Mouse (Mus musculus) hindbrain, embryonic 12.5 days (tissue): ENCODE measurements at regions not wholly inside any gene's neighbourhood (a gene's known extent, or its start where the extent isn't known, plus 50 kb on each side); places are given as distances from the start of the nearest gene placed in this dataset.

Experiments
- ATAC-seq: fragments of 200-750 bp; cut with Nextera tagmentation; 2 replicates; pipeline ENCODE4 v1.8.0; 2017; ENCODE audit warnings: moderate TSS enrichment; ENCODE audit not compliant: low FRiP score
- H3K27ac ChIP-seq: fragments of 300-500 bp; sonication (generic); 2 replicates; pipeline ENCODE4 v1.5.1; 2016; ENCODE audit warnings: mild to moderate bottlenecking
- H3K27me3 ChIP-seq: fragments of 300-500 bp; sonication (generic); 2 replicates; pipeline ENCODE4 v1.6.1; 2016; ENCODE audit warnings: mild to moderate bottlenecking
- H3K36me3 ChIP-seq: fragments of 300-500 bp; sonication (generic); 2 replicates; pipeline ENCODE4 v1.6.1; 2016; ENCODE audit warnings: mild to moderate bottlenecking
- H3K4me1 ChIP-seq: fragments of 300-500 bp; sonication (generic); 2 replicates; pipeline ENCODE4 v1.6.1; 2016
- H3K4me2 ChIP-seq: fragments of 300-500 bp; sonication (generic); replicated peaks from 2 replicates; pipeline ENCODE4 v1.6.1; 2016; ENCODE audit warnings: mild to moderate bottlenecking
- H3K4me3 ChIP-seq: fragments of 300-500 bp; sonication (generic); 2 replicates; pipeline ENCODE4 v1.5.1; 2016; ENCODE audit warnings: mild to moderate bottlenecking
- H3K9ac ChIP-seq: fragments of 300-500 bp; sonication (generic); 2 replicates; pipeline ENCODE4 v1.6.1; 2016; ENCODE audit warnings: mild to moderate bottlenecking, moderate library complexity
- H3K9me3 ChIP-seq: fragments of 300-500 bp; sonication (generic); replicated peaks from 2 replicates; pipeline ENCODE4 v1.6.1; 2016; ENCODE audit warnings: mild to moderate bottlenecking
- WGBS: fragments of 180-500 bp; shearing (Covaris S2); methylation state at CpG from one replicate; pipeline ENCODE4 v1.1.7; 2016; 5-methylcytosine and 5-hydroxymethylcytosine counted together

DNA sequence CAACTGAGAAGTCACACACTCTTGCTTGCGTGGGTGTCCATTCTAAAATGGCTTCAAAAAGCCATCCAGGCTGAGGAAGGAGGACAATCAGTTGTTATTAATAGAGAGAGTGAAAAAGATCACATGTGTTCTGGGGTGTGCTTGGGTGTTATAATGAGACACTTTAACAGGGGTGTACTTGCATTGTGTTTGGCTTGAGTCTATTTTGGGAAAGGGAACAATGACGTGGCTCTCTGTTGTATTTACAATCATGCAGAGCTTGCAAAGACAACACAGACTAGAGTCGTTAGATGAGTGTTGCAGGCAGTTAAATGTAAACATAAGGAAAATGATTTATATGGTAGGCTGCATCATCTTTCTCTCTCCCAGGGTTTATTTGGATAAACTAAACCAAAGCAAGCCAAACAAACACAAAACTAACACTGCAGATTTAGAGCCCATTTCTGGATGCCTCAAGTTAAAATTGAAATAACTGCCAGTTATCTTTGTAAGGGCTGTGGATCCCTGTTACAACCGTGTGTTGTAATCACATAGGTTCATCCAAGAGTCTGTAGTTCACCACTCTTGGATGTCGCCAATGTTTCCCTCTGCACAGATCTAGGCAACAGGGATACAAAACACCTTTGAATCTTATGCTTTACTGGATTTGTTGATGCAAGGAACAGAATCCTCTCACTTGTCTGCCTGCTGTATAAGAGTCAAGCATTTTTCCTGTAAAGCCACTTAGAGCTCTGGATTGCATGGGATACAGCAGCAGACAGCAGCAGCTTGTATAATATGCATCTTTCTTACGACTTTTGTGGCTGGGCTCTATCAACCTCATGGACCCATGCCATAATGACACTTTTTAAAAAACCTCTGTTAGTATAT is 139.9 kb upstream of the Rgmb start:
- no peak overlapping the region for H3K9ac ChIP-seq
- 77% methylated on average over 6 of the region's 6 CpGs for WGBS
- no peaks in the 10 kb centered on the region for H3K27me3 ChIP-seq
- no peaks in the 10 kb centered on the region for H3K36me3 ChIP-seq
- no peaks in the 10 kb centered on the region for H3K9me3 ChIP-seq
- no peak overlapping the region for H3K4me2 ChIP-seq
- ATAC-seq = no peak
- H3K27ac ChIP-seq = no peak overlapping the region
- no peak overlapping the region for H3K4me3 ChIP-seq
- H3K4me1 ChIP-seq = no peaks in the 10 kb centered on the region

GRCm38 (mm10) chr17:15968331-15968730 is 137.5 kb upstream of the Rgmb start:
- H3K4me3 ChIP-seq = no peak overlapping the region
- H3K4me1 ChIP-seq = no peaks in the 10 kb centered on the region
- H3K4me2 ChIP-seq = no peak overlapping the region
- no peak overlapping the region for H3K27ac ChIP-seq
- no peaks in the 10 kb centered on the region for H3K9me3 ChIP-seq
- no peaks in the 10 kb centered on the region for H3K27me3 ChIP-seq
- no peak for ATAC-seq
- no peaks in the 10 kb centered on the region for H3K36me3 ChIP-seq
- WGBS = 88% methylated on average over 5 of the region's 5 CpGs
- H3K9ac ChIP-seq = no peak overlapping the region

- no peaks in the 10 kb centered on the region for H3K36me3 ChIP-seq
Observed at GRCm38 (mm10) chr17:15955656-15956055, 124.8 kb upstream of the Rgmb start.

GRCm38 (mm10) chr17:15951641-15952040 is 120.8 kb upstream of the Rgmb start:
- no peaks in the 10 kb centered on the region for H3K9me3 ChIP-seq
- no peaks in the 10 kb centered on the region for H3K27me3 ChIP-seq
- 38% methylated on average over 3 of the region's 3 CpGs for WGBS
- peaks cover 7% of the 10 kb centered on the region; the same call in 1 of the 2 replicates for H3K4me1 ChIP-seq
- no peak overlapping the region for H3K27ac ChIP-seq
- no peak overlapping the region for H3K4me2 ChIP-seq
- H3K4me3 ChIP-seq = no peak overlapping the region
- no peaks in the 10 kb centered on the region for H3K36me3 ChIP-seq
- H3K9ac ChIP-seq = no peak overlapping the region
- ATAC-seq = peak; percentile 73; the same call in 1 of the 2 replicates

More at GRCm38 (mm10) chr17:15955656-15956055, 124.8 kb upstream of the Rgmb start:
- Histone ChIP-seq H3K9ac (no peak overlapping the region), H3K9me3 (no peaks in the 10 kb centered on the region), H3K27me3 (no peaks in the 10 kb centered on the region), H3K27ac (no peak overlapping the region), H3K4me2 (no peak overlapping the region), H3K4me3 (no peak overlapping the region), H3K4me1 (0 out of 2 replicates have a peak, but pooled peaks cover 2% of the 10 kb centered on the region)
- WGBS = 84% methylated on average over 2 of the region's 2 CpGs
- no peak for ATAC-seq

DNA sequence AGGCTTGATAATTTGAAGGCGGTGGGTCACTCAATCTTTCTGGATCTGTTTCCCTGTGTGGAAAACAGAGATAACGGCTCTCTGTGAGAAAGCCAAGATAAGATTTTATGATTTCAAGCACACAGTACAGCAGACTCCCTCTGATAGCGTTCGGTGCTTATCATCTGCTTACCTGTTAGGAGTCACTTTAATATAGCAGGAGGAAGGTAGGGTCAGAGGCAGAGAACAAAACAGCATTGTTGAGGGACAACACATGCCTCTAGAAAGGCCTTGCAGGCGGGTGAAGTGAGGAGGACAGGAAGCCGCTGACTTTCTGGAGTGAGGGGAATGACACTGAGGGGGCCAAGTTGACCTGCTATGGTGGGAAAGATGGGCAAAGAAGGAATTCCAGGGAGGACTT is 118.9 kb upstream of the Rgmb start:
- ATAC-seq = no peak
- 71% methylated on average over 6 of the region's 6 CpGs for WGBS
- no peak overlapping the region for H3K27ac ChIP-seq
- peaks cover 7% of the 10 kb centered on the region; the same call in 1 of the 2 replicates for H3K4me1 ChIP-seq
- H3K27me3 ChIP-seq = no peaks in the 10 kb centered on the region
- no peak overlapping the region for H3K4me3 ChIP-seq
- H3K4me2 ChIP-seq = no peak overlapping the region
- H3K9me3 ChIP-seq = 0 out of 2 replicates have a peak, but pooled peaks cover 3% of the 10 kb centered on the region
- no peaks in the 10 kb centered on the region for H3K36me3 ChIP-seq
- no peak overlapping the region for H3K9ac ChIP-seq

GRCm38 (mm10) chr17:15942378-15942777 is 111.5 kb upstream of the Rgmb start:
- ATAC-seq = peak; percentile 29; the same call in 1 of the 2 replicates
- H3K36me3 ChIP-seq = no peaks in the 10 kb centered on the region
- no peak overlapping the region for H3K9ac ChIP-seq
- no peaks in the 10 kb centered on the region for H3K27me3 ChIP-seq
- WGBS = 28% methylated on average over 4 of the region's 4 CpGs
- H3K27ac ChIP-seq = 0 out of 2 replicates have a peak overlapping the region, but pooled peaks have one; percentile 55
- H3K9me3 ChIP-seq = 0 out of 2 replicates have a peak, but pooled peaks cover 3% of the 10 kb centered on the region
- H3K4me1 ChIP-seq = no peaks in the 10 kb centered on the region
- H3K4me3 ChIP-seq = no peak overlapping the region
- H3K4me2 ChIP-seq = no peak overlapping the region

GRCm38 (mm10) chr17:15918609-15919008 is 87.8 kb upstream of the Rgmb start:
- ATAC-seq = no peak
- Histone ChIP-seq H3K9me3 (no peaks in the 10 kb centered on the region), H3K27me3 (no peaks in the 10 kb centered on the region), H3K4me3 (no peak overlapping the region), H3K9ac (no peak overlapping the region), H3K4me2 (no peak overlapping the region), H3K27ac (no peak overlapping the region), H3K4me1 (no peaks in the 10 kb centered on the region), H3K36me3 (no peaks in the 10 kb centered on the region)
- 29% methylated on average over 4 of the region's 4 CpGs for WGBS

- no peaks in the 10 kb centered on the region for H3K4me1 ChIP-seq
- peak; percentile 87 for ATAC-seq
- no peak overlapping the region for H3K4me3 ChIP-seq
- WGBS = 66% methylated on average over 7 of the region's 7 CpGs
- H3K36me3 ChIP-seq = no peaks in the 10 kb centered on the region
- H3K27ac ChIP-seq = peak overlapping the region; percentile 31; the same call in 1 of the 2 replicates
- H3K4me2 ChIP-seq = no peak overlapping the region
- H3K9ac ChIP-seq = no peak overlapping the region
- no peaks in the 10 kb centered on the region for H3K27me3 ChIP-seq
- H3K9me3 ChIP-seq = no peaks in the 10 kb centered on the region
Observed at GRCm38 (mm10) chr17:15898689-15899419, 68.0 kb upstream of the Rgmb start.

DNA sequence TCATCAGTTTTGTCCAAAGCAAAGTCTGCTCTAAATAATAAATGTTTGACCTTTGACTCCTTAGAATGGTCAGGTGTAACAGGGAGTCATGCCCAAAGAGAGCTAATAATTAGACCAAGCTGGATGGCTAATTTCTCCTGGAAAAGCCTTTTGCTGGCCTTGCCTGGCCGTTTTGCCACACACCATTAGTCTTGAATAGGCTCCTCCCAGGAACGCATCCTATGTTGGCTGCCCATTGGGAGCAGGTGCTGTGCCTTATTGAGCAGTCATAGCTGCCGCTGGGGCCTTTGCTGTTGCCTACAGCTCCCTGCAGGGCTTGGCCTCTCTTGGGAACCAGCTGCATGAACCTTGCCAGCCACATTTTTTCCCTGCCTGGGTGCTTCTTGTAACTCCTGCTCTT is 65.1 kb upstream of the Rgmb start:
- Histone ChIP-seq H3K27ac (0 out of 2 replicates have a peak overlapping the region, but pooled peaks have one; percentile 18), H3K36me3 (no peaks in the 10 kb centered on the region), H3K9me3 (no peaks in the 10 kb centered on the region), H3K4me1 (no peaks in the 10 kb centered on the region), H3K4me2 (no peak overlapping the region), H3K27me3 (no peaks in the 10 kb centered on the region), H3K9ac (no peak overlapping the region), H3K4me3 (no peak overlapping the region)
- peak; percentile 65 for ATAC-seq
- WGBS = 23% methylated on average over 3 of the region's 3 CpGs

DNA sequence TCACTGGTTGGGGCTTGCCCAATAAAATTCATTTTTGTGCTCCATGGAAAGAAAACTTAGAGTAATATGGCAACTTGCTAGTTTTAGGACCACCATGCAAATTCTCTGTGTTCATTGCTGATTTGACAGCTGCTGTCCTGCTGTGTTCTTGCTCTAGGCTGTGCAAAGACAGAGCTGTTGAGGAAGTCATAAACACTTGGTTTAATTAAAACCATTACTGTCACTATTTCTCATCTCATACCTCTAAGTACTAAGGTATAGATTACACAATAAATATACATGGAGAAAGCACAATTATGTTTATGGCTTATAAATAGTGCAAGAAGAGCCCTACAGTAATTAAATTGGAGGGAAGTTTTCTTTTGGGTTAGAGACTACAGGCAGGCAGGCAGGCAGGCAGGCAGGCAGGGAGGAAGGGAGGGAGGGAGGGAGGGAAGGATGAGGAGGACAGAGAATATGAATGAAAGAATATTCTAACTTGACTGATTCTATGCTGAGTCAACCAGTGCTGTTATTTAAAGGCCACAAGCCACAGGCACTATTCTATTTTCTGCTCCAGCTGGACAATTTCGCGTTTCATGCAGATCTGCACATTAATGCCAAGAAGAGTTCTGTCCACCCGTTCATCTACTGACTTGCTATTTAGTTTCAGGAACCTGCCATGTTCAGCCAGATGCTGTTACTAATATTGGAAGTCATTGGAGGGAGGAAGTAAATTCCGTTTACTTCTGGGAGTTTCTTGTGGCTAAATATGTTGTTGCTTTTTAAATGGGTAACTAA is 61.2 kb upstream of the Rgmb start:
- WGBS = 55% methylated on average over 4 of the region's 4 CpGs
- H3K27ac ChIP-seq = no peak overlapping the region

DNA sequence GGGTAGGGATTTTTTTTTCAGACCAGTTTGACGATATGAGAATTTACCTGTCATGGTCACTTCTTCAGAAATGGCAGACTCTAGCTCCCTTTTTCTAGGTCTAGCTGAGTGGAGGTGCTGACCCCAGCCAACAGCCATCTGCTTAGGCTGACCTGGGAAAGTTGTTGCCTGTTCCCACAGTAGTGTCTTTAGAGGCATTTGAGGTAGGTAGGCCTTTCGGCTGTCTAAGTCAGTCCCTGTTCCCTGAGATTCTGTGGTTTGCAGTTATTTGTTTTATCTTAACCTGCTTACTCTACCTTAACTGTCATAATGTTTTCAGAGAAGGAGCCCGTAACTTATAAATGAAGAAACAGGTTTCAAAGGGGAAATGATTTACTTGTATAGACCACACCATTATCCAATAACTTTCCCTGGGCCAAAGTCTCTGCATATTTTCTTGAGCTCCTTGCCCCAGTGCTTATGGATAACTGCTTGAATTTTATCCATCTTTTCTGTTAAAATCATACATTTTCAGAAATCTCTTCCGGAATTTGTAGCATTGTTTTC is 59.8 kb upstream of the Rgmb start:
- H3K27me3 ChIP-seq = no peaks in the 10 kb centered on the region
- no peak overlapping the region for H3K4me3 ChIP-seq
- H3K27ac ChIP-seq = no peak overlapping the region
- WGBS = 93% methylated on average over 4 of the region's 4 CpGs
- no peak for ATAC-seq
- H3K4me1 ChIP-seq = no peaks in the 10 kb centered on the region
- H3K9ac ChIP-seq = no peak overlapping the region
- no peaks in the 10 kb centered on the region for H3K36me3 ChIP-seq
- H3K9me3 ChIP-seq = no peaks in the 10 kb centered on the region
- no peak overlapping the region for H3K4me2 ChIP-seq

More for the DNA sequence above, 61.2 kb upstream of the Rgmb start:
- Histone ChIP-seq H3K4me1 (no peaks in the 10 kb centered on the region), H3K9ac (no peak overlapping the region), H3K9me3 (no peaks in the 10 kb centered on the region), H3K4me3 (no peak overlapping the region), H3K27me3 (no peaks in the 10 kb centered on the region), H3K4me2 (no peak overlapping the region), H3K36me3 (no peaks in the 10 kb centered on the region)
- no peak; the same call in 1 of the 2 replicates for ATAC-seq
